Mouse (Mus musculus) liver, adult 2 months (tissue): ENCODE results near the gene Tox2. TPM values are rescaled to one million over a fixed set of nuclear protein-coding genes. Genes with fewer than 3 reads are reported as not detected.
A peak's percentile ranks its signal among the peaks of the same experiment; 100 is the strongest.

Experiments
- DNase-seq: peaks from one replicate; pipeline ENCODE4 v3.0.0-alpha.2; 2011; ENCODE audit warnings: low read depth, low spot score; ENCODE audit errors: extremely low read depth
- H3K27ac ChIP-seq: fragments of 200-500 bp; replicated peaks from 2 replicates; pipeline ENCODE4 v1.5.1; 2012; ENCODE audit warnings: low read depth, mild to moderate bottlenecking, control low read depth, inconsistent platforms, low read length; ENCODE audit not compliant: insufficient read depth
- H3K27me3 ChIP-seq: fragments of 200-500 bp; 2 replicates; pipeline ENCODE4 v1.6.1; 2012; ENCODE audit warnings: mild to moderate bottlenecking, moderate library complexity, low read length, inconsistent platforms; ENCODE audit not compliant: control insufficient read depth, insufficient read depth
- H3K36me3 ChIP-seq: fragments of 200-500 bp; 2 replicates; pipeline ENCODE4 v1.6.1; 2012; ENCODE audit warnings: low read length, inconsistent platforms; ENCODE audit not compliant: control insufficient read depth, insufficient read depth
- H3K4me1 ChIP-seq: fragments of 200-500 bp; 2 replicates; pipeline ENCODE4 v1.6.1; 2011; ENCODE audit warnings: low read length; ENCODE audit not compliant: control insufficient read depth, insufficient read depth
- H3K4me3 ChIP-seq: fragments of 200-500 bp; 2 replicates; pipeline ENCODE4 v1.5.1; 2011; ENCODE audit warnings: low read depth, mild to moderate bottlenecking, control low read depth, low read length, moderate library complexity; ENCODE audit not compliant: insufficient read depth
- H3K79me2 ChIP-seq: fragments of 200-500 bp; 2 replicates; pipeline ENCODE4 v1.6.1; 2012; ENCODE audit warnings: inconsistent platforms, mild to moderate bottlenecking, low read length, moderate library complexity; ENCODE audit not compliant: control insufficient read depth, insufficient read depth
- H3K9ac ChIP-seq: fragments of 200-500 bp; 2 replicates; pipeline ENCODE4 v1.6.1; 2012; ENCODE audit warnings: low read depth, mild to moderate bottlenecking, control low read depth, inconsistent platforms, low read length
- CTCF ChIP-seq: fragments of 200-500 bp; IDR thresholded peaks from 2 replicates; pipeline ENCODE4 v1.5.1; 2011; ENCODE audit warnings: low read depth, low read length, control low read depth
- POLR2A ChIP-seq: fragments of 200-500 bp; IDR thresholded peaks from 2 replicates; pipeline ENCODE4 v1.6.1; 2011; ENCODE audit warnings: low read length, control low read depth; ENCODE audit not compliant: insufficient read depth; ENCODE audit errors: extremely low read depth
- WGBS: fragments of 180-500 bp; shearing (Covaris S2); methylation state at CpG from one replicate; pipeline ENCODE4 v1.1.7; 2018; 5-methylcytosine and 5-hydroxymethylcytosine counted together
- polyA plus RNA-seq: library from polyadenylated mRNA; depleted of rRNA; stranded (reverse); fragments of >200 nt; gene quantifications from 2 replicates; pipeline ENCODE4 v1.2.3, GENCODE M21; 2012
- total RNA-seq: library from RNA; depleted of rRNA; stranded (reverse); fragments of >200 nt; gene quantifications from 2 replicates; pipeline ENCODE4 v1.2.3, GENCODE M21; 2014

Gene Tox2
- total and polyA plus RNA-seq, 2 experiments: 0.09 to 0.27 TPM

DNA sequence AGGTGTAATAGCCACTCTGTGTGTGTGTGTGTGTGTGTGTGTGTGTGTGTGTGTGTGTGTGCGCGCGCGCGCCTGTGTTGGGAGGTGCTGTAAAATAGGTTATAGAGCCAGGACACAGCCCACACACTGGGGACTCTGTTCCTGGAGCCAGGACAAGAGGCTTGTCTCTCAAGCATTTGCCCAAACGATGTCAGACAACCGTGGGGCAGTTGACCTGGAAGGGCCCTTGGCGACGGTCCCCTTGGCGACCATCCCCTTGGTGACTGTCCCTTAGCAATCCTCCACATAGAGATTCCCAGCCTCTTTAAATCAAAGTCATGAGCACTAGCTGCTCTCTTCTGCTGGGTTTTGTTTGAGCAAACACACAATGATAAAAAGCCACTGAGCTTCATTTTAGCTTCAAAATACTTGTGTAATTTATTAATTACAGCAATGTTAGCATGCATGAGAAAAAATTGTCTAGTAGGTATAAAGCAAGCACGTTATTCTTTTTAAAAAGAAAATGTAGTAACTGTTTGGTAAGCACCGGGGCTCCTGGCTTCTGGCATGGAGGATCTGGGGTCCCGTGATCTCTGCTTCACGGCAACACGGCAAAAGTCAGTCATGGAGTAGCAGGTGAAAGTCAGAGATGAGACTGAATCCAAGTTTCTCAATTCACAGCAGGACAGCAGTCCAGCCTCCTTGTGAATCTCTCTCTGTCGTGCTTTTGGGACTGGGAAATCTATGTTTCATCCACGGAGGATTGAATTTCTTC lies 3.0 kb downstream of the Tox2 start:
- no peaks in the 10 kb centered on the region for H3K36me3 ChIP-seq
- peaks cover 21% of the 10 kb centered on the region for H3K27me3 ChIP-seq
- H3K4me3 ChIP-seq: no peak overlapping the region
- H3K4me1 ChIP-seq: peaks cover 4% of the 10 kb centered on the region; the same call in 1 of the 2 replicates
- TF ChIP-seq CTCF: no peak
- no peak for TF ChIP-seq POLR2A
- 61% methylated on average over 17 of the region's 17 CpGs for WGBS
- no peak overlapping the region for H3K27ac ChIP-seq
- DNase-seq: no peak
- no peaks in the 10 kb centered on the region for H3K79me2 ChIP-seq
- no peak overlapping the region for H3K9ac ChIP-seq

DNA sequence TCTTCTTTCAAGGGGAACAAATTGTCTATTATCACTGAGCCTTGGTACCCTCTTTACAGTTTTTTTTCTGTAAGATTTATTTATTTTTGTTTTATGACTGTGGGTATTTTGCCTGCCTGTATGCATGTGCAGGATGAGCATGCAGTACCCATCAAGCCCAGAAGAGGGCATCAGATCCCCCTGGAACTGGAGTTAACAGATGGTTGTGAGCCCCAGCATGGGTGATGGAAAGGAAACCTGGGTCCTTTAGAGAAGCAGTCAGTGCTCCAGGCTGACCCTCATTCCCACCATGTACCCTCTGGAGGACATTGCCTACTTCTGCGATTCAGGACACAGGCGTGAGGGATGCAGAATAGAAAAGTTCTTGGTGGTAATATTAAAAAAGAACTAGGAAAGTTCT lies 4.4 kb downstream of the Tox2 start:
- Histone ChIP-seq H3K9ac (no peak overlapping the region), H3K4me3 (no peak overlapping the region), H3K4me1 (peaks cover 4% of the 10 kb centered on the region; the same call in 1 of the 2 replicates), H3K27ac (no peak overlapping the region), H3K79me2 (no peaks in the 10 kb centered on the region), H3K36me3 (no peaks in the 10 kb centered on the region), H3K27me3 (peaks cover 21% of the 10 kb centered on the region)
- no peak for DNase-seq
- WGBS: 94% methylated on average over 2 of the region's 2 CpGs
- peak; percentile 22; the same call in 1 of the 2 replicates for TF ChIP-seq CTCF
- TF ChIP-seq POLR2A: no peak

DNA sequence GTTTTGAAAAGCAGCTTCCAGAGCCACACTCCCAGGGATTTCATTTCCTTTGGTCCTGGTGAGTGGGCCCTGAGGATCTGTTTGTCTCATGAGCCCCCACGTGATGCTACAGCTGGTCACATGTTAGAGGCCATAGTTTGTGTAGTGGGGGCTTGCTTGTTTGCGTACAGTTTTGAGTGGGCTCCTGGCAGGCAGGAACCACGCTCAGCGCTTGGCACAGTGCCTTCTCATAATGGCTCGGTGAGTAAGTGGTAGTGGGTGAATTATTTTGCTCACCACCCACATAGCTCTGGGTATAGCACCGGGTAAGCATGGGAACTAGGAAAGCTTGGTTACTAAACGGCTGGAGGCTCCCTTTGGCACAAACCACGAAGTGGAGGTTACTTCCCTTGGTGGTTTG lies 6.2 kb downstream of the Tox2 start:
- Histone ChIP-seq H3K79me2 (no peaks in the 10 kb centered on the region), H3K4me1 (no peaks in the 10 kb centered on the region), H3K27me3 (peaks cover 10% of the 10 kb centered on the region), H3K27ac (no peak overlapping the region), H3K4me3 (no peak overlapping the region), H3K9ac (no peak overlapping the region), H3K36me3 (no peaks in the 10 kb centered on the region)
- TF ChIP-seq CTCF (no peak), POLR2A (no peak)
- DNase-seq: no peak
- 88% methylated on average over 8 of the region's 8 CpGs for WGBS

DNA sequence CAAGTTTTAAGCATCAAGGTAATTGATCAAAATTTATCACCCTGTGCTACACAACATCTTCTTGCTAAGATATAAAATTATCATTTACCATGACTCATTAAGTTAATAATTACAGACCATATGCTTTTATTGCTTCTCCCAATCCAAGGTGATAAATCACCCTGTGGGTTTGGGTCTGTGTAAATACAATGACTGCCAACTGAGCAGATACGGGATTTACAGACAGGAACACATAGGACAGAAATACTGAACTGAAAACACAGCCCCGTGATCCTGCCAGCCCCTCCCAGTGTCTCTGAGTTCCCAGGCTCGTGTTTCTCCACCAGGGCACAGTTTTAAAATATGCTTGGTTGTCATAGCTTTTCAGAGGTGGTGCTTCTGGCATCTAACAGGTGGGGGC lies 10.2 kb downstream of the Tox2 start:
- no peak for TF ChIP-seq CTCF
- TF ChIP-seq POLR2A: no peak
- Histone ChIP-seq H3K9ac (no peak overlapping the region), H3K4me3 (no peak overlapping the region)

DNA sequence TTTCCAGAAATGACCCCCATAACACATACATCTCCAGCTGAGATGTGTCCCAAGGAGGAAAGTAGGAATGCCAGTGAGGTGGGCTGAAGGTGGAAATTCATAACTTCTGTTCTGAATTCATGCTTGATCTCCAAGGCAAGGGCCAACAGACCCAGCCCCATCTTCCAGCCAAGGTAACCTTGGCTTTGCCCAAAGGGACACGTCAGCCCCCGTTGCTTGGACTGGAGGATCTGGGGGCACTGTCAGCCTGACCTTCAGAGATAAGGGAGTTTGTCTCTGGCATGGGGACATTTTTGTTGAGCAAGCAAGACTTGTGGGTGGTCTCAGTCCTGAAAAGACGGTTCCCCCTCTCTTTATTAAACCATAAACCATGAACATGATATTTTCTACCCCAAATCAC lies 15.2 kb downstream of the Tox2 start:
- H3K9ac ChIP-seq: no peak overlapping the region
- no peaks in the 10 kb centered on the region for H3K27me3 ChIP-seq
- no peaks in the 10 kb centered on the region for H3K36me3 ChIP-seq
- H3K4me3 ChIP-seq: no peak overlapping the region
- no peaks in the 10 kb centered on the region for H3K79me2 ChIP-seq
- WGBS: 56% methylated on average over 3 of the region's 3 CpGs
- TF ChIP-seq POLR2A (no peak), CTCF (no peak)
- DNase-seq: no peak
- H3K4me1 ChIP-seq: no peaks in the 10 kb centered on the region
- H3K27ac ChIP-seq: no peak overlapping the region

More for the DNA sequence above, 10.2 kb downstream of the Tox2 start:
- 44% methylated on average over 3 of the region's 3 CpGs for WGBS
- DNase-seq: no peak
- Histone ChIP-seq H3K4me1 (no peaks in the 10 kb centered on the region), H3K27ac (no peak overlapping the region), H3K79me2 (no peaks in the 10 kb centered on the region), H3K36me3 (no peaks in the 10 kb centered on the region), H3K27me3 (no peaks in the 10 kb centered on the region)

DNA sequence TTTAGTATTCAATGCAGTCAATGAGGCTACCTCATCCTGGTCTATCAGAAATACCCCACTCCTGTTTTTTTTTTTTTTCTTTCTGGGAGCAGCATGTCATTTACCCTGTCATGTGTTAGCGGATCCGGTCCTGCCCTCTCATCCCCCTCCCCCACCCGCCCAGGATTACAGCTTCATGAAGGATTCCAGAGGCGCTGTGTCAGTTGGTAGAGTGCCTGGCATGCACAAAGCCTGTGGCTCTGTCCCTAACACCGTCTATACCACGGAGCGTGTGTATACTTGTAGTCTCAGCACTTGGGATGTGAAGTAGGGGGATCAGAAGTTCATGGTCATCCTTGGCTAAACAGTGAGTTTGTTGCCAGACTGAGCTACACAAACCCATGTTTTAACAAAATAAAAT lies 15.6 kb downstream of the Tox2 start:
- Histone ChIP-seq H3K27ac (no peak overlapping the region), H3K27me3 (no peaks in the 10 kb centered on the region), H3K4me3 (no peak overlapping the region), H3K36me3 (no peaks in the 10 kb centered on the region), H3K9ac (no peak overlapping the region), H3K4me1 (no peaks in the 10 kb centered on the region), H3K79me2 (no peaks in the 10 kb centered on the region)
- no peak for DNase-seq
- TF ChIP-seq CTCF: no peak
- TF ChIP-seq POLR2A: no peak
- 52% methylated on average over 7 of the region's 7 CpGs for WGBS
